Mouse (Mus musculus) liver, embryonic 12.5 days (tissue): ENCODE data around the gene Mycn. TPM values are rescaled to one million over a fixed set of nuclear protein-coding genes. Genes with fewer than 3 reads are reported as not detected.

Experiments
- ATAC-seq: fragments of 200-750 bp; cut with Nextera tagmentation; 2 replicates; pipeline ENCODE4 v1.8.0; 2017; ENCODE audit warnings: moderate number of reproducible peaks, mild to moderate bottlenecking, moderate library complexity
- H3K27ac ChIP-seq: fragments of 300-500 bp; sonication (generic); 2 replicates; pipeline ENCODE4 v1.5.1; 2016; ENCODE audit warnings: mild to moderate bottlenecking
- H3K27me3 ChIP-seq: fragments of 300-500 bp; sonication (generic); replicated peaks from 2 replicates; pipeline ENCODE4 v1.6.1; 2016; ENCODE audit warnings: mild to moderate bottlenecking, moderate library complexity
- H3K36me3 ChIP-seq: fragments of 300-500 bp; sonication (generic); 2 replicates; pipeline ENCODE4 v1.6.1; 2016; ENCODE audit warnings: mild to moderate bottlenecking, moderate library complexity
- H3K4me1 ChIP-seq: fragments of 300-500 bp; sonication (generic); 2 replicates; pipeline ENCODE4 v1.6.1; 2016
- H3K4me2 ChIP-seq: fragments of 300-500 bp; sonication (generic); 2 replicates; pipeline ENCODE4 v1.6.1; 2016; ENCODE audit warnings: mild to moderate bottlenecking, moderate library complexity
- H3K4me3 ChIP-seq: fragments of 300-500 bp; sonication (generic); 2 replicates; pipeline ENCODE4 v1.5.1; 2016; ENCODE audit warnings: mild to moderate bottlenecking, moderate library complexity
- H3K9ac ChIP-seq: fragments of 300-500 bp; sonication (generic); 2 replicates; pipeline ENCODE4 v1.6.1; 2016; ENCODE audit warnings: mild to moderate bottlenecking, moderate library complexity
- H3K9me3 ChIP-seq: fragments of 300-500 bp; sonication (generic); replicated peaks from 2 replicates; pipeline ENCODE4 v1.6.1; 2016; ENCODE audit warnings: mild to moderate bottlenecking, moderate library complexity
- WGBS: fragments of 180-500 bp; shearing (Covaris S2); methylation state at CpG from one replicate; pipeline ENCODE4 v1.1.7; 2016; ENCODE audit not compliant: insufficient replicate concordance; 5-methylcytosine and 5-hydroxymethylcytosine counted together
- polyA plus RNA-seq: library from polyadenylated mRNA; unstranded; fragments of >200 nt; fragmentation: Nextera tagmentation; extraction: Ambion mirVana; gene quantifications from 2 replicates; pipeline ENCODE4 v1.2.1, GENCODE M21; 2016

The Mycn gene
- polyA plus RNA-seq, 1 experiment from 2014 or later = 18.5 TPM

DNA sequence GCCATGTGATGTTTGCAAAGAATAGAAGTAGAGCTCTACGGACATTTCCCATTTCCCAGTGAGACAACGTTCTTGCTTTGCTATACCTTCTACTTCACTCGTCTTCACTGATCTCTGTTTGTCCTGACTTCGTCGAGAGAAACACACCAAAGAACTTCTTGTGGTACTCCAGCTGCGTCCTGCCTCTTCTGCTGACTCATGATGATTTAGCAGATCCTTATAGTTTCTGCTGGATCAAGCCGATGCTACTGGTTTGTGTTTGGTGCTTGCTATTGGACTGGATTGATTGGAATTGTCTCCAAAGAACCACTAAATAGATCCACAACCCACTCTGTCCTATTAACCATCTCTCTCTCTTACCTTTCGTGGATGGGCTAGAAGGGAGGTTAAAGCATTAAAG is 47.7 kb downstream of the Mycn start:
- H3K4me1 ChIP-seq = no peaks in the 10 kb centered on the region
- H3K4me3 ChIP-seq = no peak overlapping the region
- H3K27ac ChIP-seq = no peak overlapping the region
- 57% methylated on average over 8 of the region's 8 CpGs for WGBS
- H3K9me3 ChIP-seq = no peaks in the 10 kb centered on the region
- no peak overlapping the region for H3K9ac ChIP-seq
- H3K27me3 ChIP-seq = no peaks in the 10 kb centered on the region
- no peak overlapping the region for H3K4me2 ChIP-seq
- H3K36me3 ChIP-seq = no peaks in the 10 kb centered on the region
- no peak for ATAC-seq

DNA sequence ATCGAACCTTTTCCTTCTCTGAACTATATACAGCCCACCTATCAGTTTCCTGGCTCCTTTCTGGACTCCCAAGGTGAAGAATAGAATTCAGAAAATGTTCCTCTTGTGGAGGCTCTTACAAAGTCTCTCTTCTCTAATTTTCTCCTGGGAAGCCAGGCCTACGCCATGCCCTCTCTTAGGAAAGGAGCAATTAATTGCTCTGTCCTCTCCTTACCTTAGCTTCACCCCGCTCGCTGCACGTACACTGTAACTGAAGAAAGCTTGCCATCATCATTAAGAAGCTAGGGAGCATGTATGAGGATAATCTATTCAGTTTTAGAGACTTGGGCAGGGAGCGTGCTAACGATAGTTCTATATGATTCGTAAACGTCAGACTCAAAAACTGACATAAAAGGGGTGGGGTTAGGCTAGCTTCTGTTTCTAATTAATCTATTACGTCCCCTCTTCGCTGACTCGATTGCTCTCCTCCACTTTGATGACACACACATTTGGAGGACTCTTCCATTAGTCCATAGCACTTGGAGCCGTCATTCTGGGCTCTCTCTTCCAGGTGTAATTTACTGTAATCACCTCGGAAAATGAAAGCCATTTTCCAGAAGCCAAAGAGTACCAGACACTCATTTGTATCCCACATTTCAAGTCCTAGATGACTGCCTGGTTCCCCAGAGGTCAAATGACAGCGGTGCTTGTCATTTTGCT is 55.4 kb downstream of the Mycn start:
- Histone ChIP-seq H3K4me2 (no peak overlapping the region), H3K9ac (no peak overlapping the region), H3K27ac (no peak overlapping the region), H3K9me3 (no peaks in the 10 kb centered on the region), H3K4me3 (no peak overlapping the region), H3K27me3 (no peaks in the 10 kb centered on the region), H3K4me1 (no peaks in the 10 kb centered on the region), H3K36me3 (no peaks in the 10 kb centered on the region)
- WGBS = 69% methylated on average over 15 of the region's 15 CpGs
- no peak for ATAC-seq
